ENCODE assay signal across 14 mouse cellular contexts in genomic region chr1:132945826-132946225, GRCm38 (mm10).
A peak's percentile ranks its signal among the peaks of the same experiment; 100 is the strongest.
DNase-seq lines count a peak whose midpoint lies in the region; TF ChIP-seq lines count a peak whose summit lies in the region.
"Had no signal": no experiment of that assay in that cellular context is flagged by ENCODE, and none has a peak within 500 bp of the region (broad histone marks: within the 10 kb centered on the region; RNA-seq: fewer than 3 reads in every experiment).

No protein-coding gene starts in this region.

- H3K36me3 ChIP-seq in limb, embryonic 10.5 days: no peaks in the 10 kb centered on the region

- H3K27me3 ChIP-seq in limb, embryonic 10.5 days (ENCODE audit: low read depth, poor library complexity, severe bottlenecking): peaks cover 78% of the 10 kb centered on the region

- peaks cover 24% of the 10 kb centered on the region for H3K4me1 ChIP-seq in limb, embryonic 10.5 days

- DNase-seq in embryo, embryonic 11 days: peak; percentile 18
- no peak for DNase-seq in embryo, embryonic 9.5 days (ENCODE audit: extremely low spot score)
- peak; percentile 5 for DNase-seq in brain, embryonic 14.5 days (ENCODE audit: low read depth)
- DNase-seq in cerebellum, adult 9-11 months: peak; percentile 70
- DNase-seq in limb, embryonic 10.5 days (ENCODE audit: low spot score): peak; percentile 58
- DNase-seq in adrenal gland, adult (ENCODE audit: inconsistent age in 2 of 2, low spot score in 1 of 2): no peak
- no peak for DNase-seq in frontal cortex, postnatal 10 days (ENCODE audit: low spot score in 2 of 2)
- DNase-seq: adrenal gland, postnatal 14 days; gastrocnemius, postnatal 36 days; heart, postnatal 10 days; kidney, adult 18-20 months; lung, adult 2 months had no signal

- 33% methylated on average over 8 of the region's 8 CpGs for WGBS in limb, embryonic 10.5 days

- no peak for TF ChIP-seq POLR2A in brain, embryonic 14.5 days (IDR thresholded peaks at IDR 0.05; ENCODE audit: borderline replicate concordance, extremely low read depth, insufficient read depth, insufficient read length, poor library complexity, severe bottlenecking)

- no peaks in the 10 kb centered on the region for H3K9me3 ChIP-seq in limb, embryonic 10.5 days (replicated peaks)

- TF ChIP-seq CTCF in brain, embryonic 14.5 days (IDR thresholded peaks at IDR 0.05; ENCODE audit: borderline replicate concordance, extremely low read depth, insufficient read depth, insufficient read length): no peak

- no peak overlapping the region for H3K27ac ChIP-seq in limb, embryonic 10.5 days
- H3K27ac ChIP-seq: kidney, postnatal 0 days; stomach, postnatal 0 days had no signal

- H3K4me3 ChIP-seq in limb, embryonic 10.5 days: no peak overlapping the region

Comparison
In these comparisons a context has a peak if more than half of its experiments do, and no peak if none do; other contexts are left out.
1. DNase-seq: peak in embryo, embryonic 11 days (single experiment), brain, embryonic 14.5 days (single experiment), cerebellum, adult 9-11 months (single experiment) and limb, embryonic 10.5 days (single experiment); none in embryo, embryonic 9.5 days (single experiment), adrenal gland, adult (0 of 2) and frontal cortex, postnatal 10 days (0 of 2).